Mouse (Mus musculus): ENCODE measurements around the gene Sox30. TPM values are rescaled to one million over a fixed set of nuclear protein-coding genes. Genes with fewer than 3 reads are reported as not detected.

Gene Sox30
- polyA plus RNA-seq (2015; fragmentation: Nextera tagmentation; extraction: Ambion mirVana) = 0.21 and 0.22 TPM in 2 replicates

GRCm38 (mm10) chr11:45979946-45980892, at the start of gene Sox30:
Gene Sox30 (plus strand): TSS chr11:45980310.

GRCm38 (mm10) chr11:45944643-45945156, 35.4 kb upstream of the Sox30 start, which contains the start of gene Lsm11:
Gene Lsm11 (minus strand): TSS chr11:45944935.

GRCm38 (mm10) chr11:45955127-45955627, 24.9 kb upstream of the Sox30 start, which contains the start of gene Thg1l:
Gene Thg1l (minus strand): TSS chr11:45955494.

DNA sequence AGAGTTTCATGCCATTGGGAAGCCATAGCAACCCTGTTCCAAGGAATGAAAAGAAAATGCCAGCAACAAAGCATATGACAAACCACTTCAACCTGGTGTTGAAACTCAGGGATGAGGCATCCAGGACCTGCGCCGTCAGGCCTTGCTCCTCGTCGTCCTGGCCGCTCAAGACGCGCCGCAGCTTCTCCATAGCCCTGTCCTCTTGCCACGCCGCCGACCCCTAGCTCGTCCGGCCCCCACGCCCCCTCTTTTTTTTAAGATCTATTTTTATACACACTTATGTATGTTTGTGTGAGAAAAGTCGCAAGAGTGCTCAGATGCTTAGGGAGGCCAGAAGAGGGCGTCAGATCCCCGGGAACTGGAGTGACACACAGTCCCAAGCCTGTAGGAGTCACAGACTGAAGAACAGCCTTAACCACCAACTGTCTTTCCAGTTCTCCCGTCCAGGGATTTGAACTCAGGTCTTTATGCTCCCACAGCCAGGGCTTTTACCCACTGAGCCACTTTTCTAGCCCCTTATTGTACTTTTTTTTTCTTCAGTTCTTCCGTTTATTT, 72.1 kb downstream of the Sox30 start, which contains the start of gene Gm12166:
Gene Gm12166, minus strand, starts transcription at position 217 of the 555 bp plus-strand sequence.

DNA sequence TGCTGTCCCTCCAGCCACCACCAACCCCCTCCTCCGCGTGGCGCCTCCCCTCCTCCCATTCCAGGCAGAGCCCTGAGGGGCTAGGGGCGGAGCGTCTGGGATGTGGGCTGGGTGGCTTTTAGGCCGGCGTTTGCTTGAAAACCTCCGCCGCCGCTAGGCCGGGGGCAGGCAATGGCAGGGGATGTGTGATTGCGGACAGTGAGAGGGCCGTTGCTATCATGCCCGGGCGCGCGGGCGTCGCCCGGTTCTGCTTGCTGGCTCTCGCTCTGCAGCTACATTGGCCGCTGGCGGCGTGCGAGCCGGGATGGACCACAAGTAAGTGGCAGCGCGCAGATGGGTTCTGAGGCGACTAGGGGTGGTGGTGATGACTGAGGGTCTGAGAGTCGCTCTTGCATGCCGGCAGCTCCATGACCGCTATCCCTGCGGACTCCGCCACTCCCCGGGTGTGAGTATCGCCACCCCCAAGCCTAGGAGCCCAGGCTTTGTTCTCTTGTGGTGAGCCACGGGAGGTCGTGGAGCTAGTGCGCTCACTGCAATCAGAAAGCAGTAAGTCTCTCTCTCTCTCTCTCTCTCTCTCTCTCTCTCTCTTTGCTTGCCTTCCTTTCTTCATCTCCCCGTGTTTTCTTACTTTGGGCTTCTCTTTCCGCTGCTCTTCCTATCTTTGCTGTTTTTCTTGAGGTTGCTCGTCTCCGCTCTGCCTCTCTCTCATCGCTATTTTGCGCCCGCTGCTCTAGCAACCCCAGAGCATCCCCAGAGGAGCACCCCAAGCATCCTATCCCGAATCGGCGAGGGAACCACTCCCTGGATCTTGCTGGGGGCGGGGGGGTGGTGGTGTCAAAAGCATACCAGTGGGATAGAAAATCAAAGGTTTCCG, 76.0 kb downstream of the Sox30 start, which contains the start of gene Adam19:
Gene Adam19, plus strand, starts transcription at position 97 of the 874 bp plus-strand sequence.

Other genes with a start within 250 kb of the Sox30 start
- gene Clint1, start 128.3 kb upstream of the Sox30 start, polyA plus RNA-seq (2015; fragmentation: Nextera tagmentation; extraction: Ambion mirVana) = 44.1 and 44.7 TPM in 2 replicates
- 2.0 and 2.3 TPM in 2 replicates for gene Lsm11, start 35.4 kb upstream of the Sox30 start, polyA plus RNA-seq (2015; fragmentation: Nextera tagmentation; extraction: Ambion mirVana)
- 3.7 and 4.2 TPM in 2 replicates for gene Thg1l, start 24.8 kb upstream of the Sox30 start, polyA plus RNA-seq (2015; fragmentation: Nextera tagmentation; extraction: Ambion mirVana)
- 3.3 and 3.4 TPM in 2 replicates for gene Gm12166, start 72.0 kb downstream of the Sox30 start, polyA plus RNA-seq (2015; fragmentation: Nextera tagmentation; extraction: Ambion mirVana)
- 6.9 and 7.0 TPM in 2 replicates for gene Adam19, start 75.7 kb downstream of the Sox30 start, polyA plus RNA-seq (2015; fragmentation: Nextera tagmentation; extraction: Ambion mirVana)
- gene Nipal4, start 186.2 kb downstream of the Sox30 start, polyA plus RNA-seq (2015; fragmentation: Nextera tagmentation; extraction: Ambion mirVana) = 0.24 and 0.82 TPM in 2 replicates